Mouse (Mus musculus) heart, embryonic 12.5 days (tissue): ENCODE results near the gene Ccdc136. TPM values are rescaled to one million over a fixed set of nuclear protein-coding genes. Genes with fewer than 3 reads are reported as not detected.

ENCODE experiments used
- ATAC-seq: fragments of 200-750 bp; cut with Nextera tagmentation; 2 replicates; pipeline ENCODE4 v1.8.0; 2017; ENCODE audit warnings: moderate TSS enrichment, moderate library complexity; ENCODE audit not compliant: insufficient number of reproducible peaks, low FRiP score
- H3K27ac ChIP-seq: fragments of 300-500 bp; sonication (generic); 2 replicates; pipeline ENCODE4 v1.5.1; 2016; ENCODE audit warnings: mild to moderate bottlenecking, moderate library complexity; ENCODE audit not compliant: poor library complexity, severe bottlenecking
- H3K27me3 ChIP-seq: fragments of 300-500 bp; sonication (generic); replicated peaks from 2 replicates; pipeline ENCODE4 v1.6.1; 2016; ENCODE audit warnings: mild to moderate bottlenecking, moderate library complexity
- H3K36me3 ChIP-seq: fragments of 300-500 bp; sonication (generic); 2 replicates; pipeline ENCODE4 v1.6.1; 2016; ENCODE audit warnings: mild to moderate bottlenecking, moderate library complexity
- H3K4me1 ChIP-seq: fragments of 300-500 bp; sonication (generic); replicated peaks from 2 replicates; pipeline ENCODE4 v1.6.1; 2016; ENCODE audit warnings: mild to moderate bottlenecking
- H3K4me2 ChIP-seq: fragments of 300-500 bp; sonication (generic); 2 replicates; pipeline ENCODE4 v1.6.1; 2016; ENCODE audit warnings: mild to moderate bottlenecking, moderate library complexity
- H3K4me3 ChIP-seq: fragments of 300-500 bp; sonication (generic); 2 replicates; pipeline ENCODE4 v1.5.1; 2016; ENCODE audit warnings: mild to moderate bottlenecking
- H3K9ac ChIP-seq: fragments of 300-500 bp; sonication (generic); 2 replicates; pipeline ENCODE4 v1.6.1; 2016; ENCODE audit warnings: mild to moderate bottlenecking, moderate library complexity
- H3K9me3 ChIP-seq: fragments of 300-500 bp; sonication (generic); replicated peaks from 2 replicates; pipeline ENCODE4 v1.6.1; 2016; ENCODE audit warnings: mild to moderate bottlenecking, moderate library complexity
- WGBS: fragments of 180-500 bp; shearing (Covaris S2); methylation state at CpG from one replicate; pipeline ENCODE4 v1.1.7; 2016; 5-methylcytosine and 5-hydroxymethylcytosine counted together
- polyA plus RNA-seq: library from polyadenylated mRNA; unstranded; fragments of >200 nt; fragmentation: Nextera tagmentation; extraction: Ambion mirVana; gene quantifications from 2 replicates; pipeline ENCODE4 v1.2.1, GENCODE M21; 2016

The Ccdc136 gene
- polyA plus RNA-seq, 1 experiment from 2014 or later, result 25.1 TPM

- H3K4me1 ChIP-seq, result peaks cover 27% of the 10 kb centered on the region
- WGBS, result 71% methylated on average over 1 of the region's 1 CpGs
- H3K36me3 ChIP-seq, result peaks cover 5% of the 10 kb centered on the region; the same call in 1 of the 2 replicates
- no peak overlapping the region for H3K27ac ChIP-seq
- H3K9ac ChIP-seq, result no peak overlapping the region
- H3K27me3 ChIP-seq, result peaks cover 21% of the 10 kb centered on the region
- no peak overlapping the region for H3K4me2 ChIP-seq
- H3K4me3 ChIP-seq, result no peak overlapping the region
- ATAC-seq, result no peak
- H3K9me3 ChIP-seq, result no peaks in the 10 kb centered on the region
Observed at GRCm38 (mm10) chr6:29394286-29394685, 1.8 kb upstream of the Ccdc136 start.

- peaks cover 34% of the 10 kb centered on the region for H3K27me3 ChIP-seq
- ATAC-seq, result peak; percentile 57
Observed at GRCm38 (mm10) chr6:29396714-29397540, 818 bp downstream of the Ccdc136 start.

GRCm38 (mm10) chr6:29397575-29397974 lies 1.5 kb downstream of the Ccdc136 start:
- H3K27me3 ChIP-seq, result peaks cover 39% of the 10 kb centered on the region
- 11% methylated on average over 6 of the region's 6 CpGs for whole genome bisulfite sequencing
- peak overlapping the region; percentile 89 for H3K9ac ChIP-seq
- peak overlapping the region; percentile 71; the same call in 1 of the 2 replicates for H3K27ac ChIP-seq
- ATAC-seq, result peak; percentile 47; the same call in 1 of the 2 replicates
- H3K4me3 ChIP-seq, result peak overlapping the region; percentile 85
- peaks cover 18% of the 10 kb centered on the region for H3K36me3 ChIP-seq
- peak overlapping the region; percentile 83 for H3K4me2 ChIP-seq
- H3K4me1 ChIP-seq, result peaks cover 28% of the 10 kb centered on the region
- no peaks in the 10 kb centered on the region for H3K9me3 ChIP-seq

More at GRCm38 (mm10) chr6:29396714-29397540, 818 bp downstream of the Ccdc136 start:
- H3K9me3 ChIP-seq, result no peaks in the 10 kb centered on the region
- H3K36me3 ChIP-seq, result peaks cover 18% of the 10 kb centered on the region
- peaks cover 27% of the 10 kb centered on the region for H3K4me1 ChIP-seq
- H3K4me2 ChIP-seq, result peak overlapping the region; percentile 83
- peak overlapping the region; percentile 71 for H3K27ac ChIP-seq
- peak overlapping the region; percentile 89 for H3K9ac ChIP-seq
- peak overlapping the region; percentile 85 for H3K4me3 ChIP-seq
- WGBS, result 2% methylated on average over 23 of the region's 24 CpGs

- H3K27me3 ChIP-seq, result peaks cover 41% of the 10 kb centered on the region
- H3K4me1 ChIP-seq, result peaks cover 30% of the 10 kb centered on the region
- no peak overlapping the region for H3K4me2 ChIP-seq
- ATAC-seq, result no peak
- no peaks in the 10 kb centered on the region for H3K9me3 ChIP-seq
- no peak overlapping the region for H3K27ac ChIP-seq
- H3K4me3 ChIP-seq, result no peak overlapping the region
- 85% methylated on average over 4 of the region's 4 CpGs for whole genome bisulfite sequencing
- H3K36me3 ChIP-seq, result peaks cover 18% of the 10 kb centered on the region
- no peak overlapping the region for H3K9ac ChIP-seq
Observed at GRCm38 (mm10) chr6:29399851-29400250, 3.7 kb downstream of the Ccdc136 start.

- H3K4me3 ChIP-seq, result peak overlapping the region; percentile 18
- H3K4me2 ChIP-seq, result peak overlapping the region; percentile 53
- ATAC-seq, result no peak
- no peak overlapping the region for H3K9ac ChIP-seq
- H3K27me3 ChIP-seq, result peaks cover 41% of the 10 kb centered on the region
- no peaks in the 10 kb centered on the region for H3K9me3 ChIP-seq
- WGBS, result 8% methylated on average over 34 of the region's 34 CpGs
- peaks cover 6% of the 10 kb centered on the region; the same call in 1 of the 2 replicates for H3K4me1 ChIP-seq
- peaks cover 37% of the 10 kb centered on the region for H3K36me3 ChIP-seq
- no peak overlapping the region for H3K27ac ChIP-seq
Observed at GRCm38 (mm10) chr6:29402693-29403342, 6.7 kb downstream of the Ccdc136 start.

- H3K4me1 ChIP-seq, result peaks cover 5% of the 10 kb centered on the region; the same call in 1 of the 2 replicates
- H3K36me3 ChIP-seq, result peaks cover 53% of the 10 kb centered on the region
- H3K4me3 ChIP-seq, result no peak overlapping the region
- H3K9ac ChIP-seq, result no peak overlapping the region
- ATAC-seq, result no peak
- peaks cover 21% of the 10 kb centered on the region for H3K27me3 ChIP-seq
- WGBS, result 82% methylated on average over 6 of the region's 6 CpGs
- H3K4me2 ChIP-seq, result no peak overlapping the region
- no peaks in the 10 kb centered on the region for H3K9me3 ChIP-seq
- H3K27ac ChIP-seq, result no peak overlapping the region
Observed at GRCm38 (mm10) chr6:29406412-29406811, 10.3 kb downstream of the Ccdc136 start.

GRCm38 (mm10) chr6:29415446-29415845 lies 19.3 kb downstream of the Ccdc136 start:
- Histone ChIP-seq H3K36me3 (peaks cover 59% of the 10 kb centered on the region), H3K27ac (no peak overlapping the region), H3K27me3 (no peaks in the 10 kb centered on the region), H3K9me3 (no peaks in the 10 kb centered on the region), H3K4me3 (no peak overlapping the region), H3K4me2 (no peak overlapping the region), H3K4me1 (no peaks in the 10 kb centered on the region; the same call in 1 of the 2 replicates), H3K9ac (no peak overlapping the region)
- no peak for ATAC-seq
- 76% methylated on average over 9 of the region's 9 CpGs for WGBS

GRCm38 (mm10) chr6:29420596-29420995 lies 24.5 kb downstream of the Ccdc136 start:
- WGBS, result 90% methylated on average over 2 of the region's 2 CpGs

GRCm38 (mm10) chr6:29425118-29425517 lies 29.0 kb downstream of the Ccdc136 start:
- Histone ChIP-seq H3K4me1 (peaks cover 4% of the 10 kb centered on the region), H3K4me2 (no peak overlapping the region), H3K27me3 (no peaks in the 10 kb centered on the region), H3K4me3 (no peak overlapping the region), H3K9me3 (no peaks in the 10 kb centered on the region), H3K27ac (no peak overlapping the region), H3K36me3 (0 out of 2 replicates have a peak, but pooled peaks cover 1% of the 10 kb centered on the region), H3K9ac (no peak overlapping the region)
- ATAC-seq, result no peak
- 84% methylated on average over 8 of the region's 8 CpGs for WGBS

More at GRCm38 (mm10) chr6:29420596-29420995, 24.5 kb downstream of the Ccdc136 start:
- Histone ChIP-seq H3K4me2 (no peak overlapping the region), H3K27me3 (no peaks in the 10 kb centered on the region), H3K4me3 (no peak overlapping the region), H3K9ac (no peak overlapping the region), H3K27ac (no peak overlapping the region), H3K36me3 (peaks cover 25% of the 10 kb centered on the region), H3K4me1 (no peaks in the 10 kb centered on the region; the same call in 1 of the 2 replicates), H3K9me3 (no peaks in the 10 kb centered on the region)
- ATAC-seq, result no peak

- no peaks in the 10 kb centered on the region for H3K36me3 ChIP-seq
- WGBS, result 70% methylated on average over 6 of the region's 6 CpGs
- peaks cover 16% of the 10 kb centered on the region for H3K4me1 ChIP-seq
- H3K4me3 ChIP-seq, result no peak overlapping the region
- no peak overlapping the region for H3K4me2 ChIP-seq
- no peaks in the 10 kb centered on the region for H3K9me3 ChIP-seq
- H3K27ac ChIP-seq, result no peak overlapping the region
- H3K27me3 ChIP-seq, result no peaks in the 10 kb centered on the region
- no peak for ATAC-seq
- H3K9ac ChIP-seq, result no peak overlapping the region
Observed at GRCm38 (mm10) chr6:29426331-29426730, 30.2 kb downstream of the Ccdc136 start.

GRCm38 (mm10) chr6:29428171-29428570 lies 32.1 kb downstream of the Ccdc136 start:
- peaks cover 32% of the 10 kb centered on the region for H3K4me1 ChIP-seq
- no peaks in the 10 kb centered on the region for H3K27me3 ChIP-seq
- H3K4me2 ChIP-seq, result no peak overlapping the region
- WGBS, result 66% methylated on average over 4 of the region's 4 CpGs
- ATAC-seq, result no peak
- no peaks in the 10 kb centered on the region for H3K9me3 ChIP-seq
- H3K36me3 ChIP-seq, result no peaks in the 10 kb centered on the region
- H3K4me3 ChIP-seq, result no peak overlapping the region
- no peak overlapping the region for H3K27ac ChIP-seq
- no peak overlapping the region for H3K9ac ChIP-seq
